Mouse (Mus musculus): ENCODE measurements around the gene Plg. TPM values are rescaled to one million over a fixed set of nuclear protein-coding genes. Genes with fewer than 3 reads are reported as not detected.

Gene Plg
- polyA plus RNA-seq, 1 experiment from 2014 or later, result 1.0 TPM

DNA sequence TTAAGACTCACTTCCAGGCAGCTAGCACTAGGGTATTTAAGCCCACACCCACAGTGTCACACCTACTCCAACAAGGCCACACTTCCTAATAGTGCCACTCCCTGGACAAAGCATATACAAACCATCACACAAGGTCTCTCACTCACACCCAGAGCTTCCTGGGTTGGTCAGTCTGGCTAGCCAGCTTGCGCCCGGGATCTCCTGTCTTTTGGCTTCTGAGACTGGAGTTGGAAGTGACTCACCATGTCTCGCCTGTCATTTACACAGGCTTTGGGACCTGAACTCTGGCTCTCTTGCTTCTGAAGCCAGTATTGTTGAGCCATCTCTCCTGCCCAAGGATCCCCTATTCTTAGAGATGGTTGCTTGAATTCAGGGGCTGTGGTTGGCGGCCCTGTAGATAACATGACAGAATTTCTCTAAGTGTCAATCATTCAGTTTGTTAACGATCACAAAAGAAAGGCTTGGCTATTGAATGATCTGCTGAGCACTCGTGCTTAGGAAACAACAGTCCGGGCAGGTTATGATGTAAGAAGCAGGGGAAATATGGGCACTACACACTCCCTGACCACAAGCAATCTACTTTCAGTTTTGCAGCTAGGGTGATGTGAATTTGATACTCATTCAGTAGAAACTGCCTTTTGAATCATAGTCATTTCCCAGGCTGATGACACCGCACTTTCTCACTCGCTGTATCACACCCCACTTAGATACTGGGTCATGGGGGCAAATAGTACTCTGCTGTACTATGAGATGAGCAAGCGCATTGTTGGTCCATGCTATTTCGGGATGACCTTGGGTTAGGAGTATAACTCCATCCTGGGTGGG, 14.6 kb upstream of the Plg start:
- H3K9ac ChIP-seq (replicated peaks; ENCODE audit: low read length), result no peak overlapping the region
- WGBS, result 89% methylated on average over 11 of the region's 11 CpGs
- no peak overlapping the region for H3K4me2 ChIP-seq (replicated peaks; ENCODE audit: low read depth, low read length)
- no peak for ATAC-seq (ENCODE audit: low FRiP score, low TSS enrichment)
- H3K9me3 ChIP-seq (ENCODE audit: low read length), result no peaks in the 10 kb centered on the region
- H3K4me1 ChIP-seq (ENCODE audit: insufficient read depth, low read length), result no peaks in the 10 kb centered on the region
- H3K27ac ChIP-seq (ENCODE audit: low read length), result no peak overlapping the region
- H3K36me3 ChIP-seq (ENCODE audit: insufficient read depth, low read length), result no peaks in the 10 kb centered on the region
- H3K27me3 ChIP-seq (ENCODE audit: insufficient read depth, low read length), result no peaks in the 10 kb centered on the region
- H3K4me3 ChIP-seq (ENCODE audit: low read length), result no peak overlapping the region

DNA sequence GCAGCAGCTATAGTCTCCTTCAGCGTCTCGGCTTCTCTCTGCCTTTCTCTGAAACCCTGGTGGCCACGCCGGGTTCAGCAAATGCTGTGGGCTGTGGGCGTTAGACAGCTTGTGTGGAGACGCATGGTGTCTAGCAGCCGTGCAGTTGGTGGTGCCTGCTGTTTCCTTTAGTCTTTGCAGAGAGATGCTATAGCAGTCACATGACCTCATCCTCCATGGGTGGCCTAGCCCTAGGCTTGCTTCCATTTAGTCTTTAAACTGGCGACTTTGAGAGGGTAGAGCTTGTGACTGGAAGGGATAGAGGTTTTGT, 14.0 kb upstream of the Plg start:
- WGBS, result 65% methylated on average over 8 of the region's 8 CpGs

DNA sequence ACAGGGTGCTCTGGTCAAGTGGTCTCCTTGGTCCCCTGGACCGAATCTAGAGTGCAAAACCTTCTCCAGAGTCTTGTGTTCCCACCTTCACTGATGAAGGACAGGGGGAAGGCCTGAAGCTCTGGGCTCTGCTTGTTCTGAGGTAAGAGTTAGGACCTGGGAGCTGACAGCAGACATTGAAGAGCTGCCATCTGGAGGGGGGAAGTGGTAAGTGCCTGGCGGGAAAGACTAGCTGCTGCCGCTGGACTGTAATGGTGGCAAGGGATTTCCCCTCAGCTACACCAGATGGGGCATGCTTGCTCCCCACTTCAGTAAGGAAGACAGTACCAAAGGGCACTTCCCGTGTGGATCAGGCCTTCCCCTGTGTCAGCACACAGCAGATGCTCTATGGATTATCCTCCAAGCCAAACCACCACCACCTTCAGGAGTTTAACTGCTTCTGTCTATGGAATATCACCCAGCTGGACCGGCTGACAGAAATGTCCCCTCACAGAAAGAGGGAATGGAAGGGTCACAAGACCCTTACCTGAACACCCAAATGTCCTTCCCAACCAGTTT, 11.0 kb upstream of the Plg start:
- no peak overlapping the region for H3K27ac ChIP-seq (ENCODE audit: low read length)
- no peak overlapping the region for H3K9ac ChIP-seq (replicated peaks; ENCODE audit: low read length)
- H3K4me1 ChIP-seq (ENCODE audit: insufficient read depth, low read length), result peaks cover 6% of the 10 kb centered on the region; the same call in 1 of the 2 replicates
- no peak overlapping the region for H3K4me2 ChIP-seq (replicated peaks; ENCODE audit: low read depth, low read length)
- ATAC-seq (ENCODE audit: low FRiP score, low TSS enrichment), result peak; percentile 58
- WGBS, result 33% methylated on average over 5 of the region's 5 CpGs
- no peaks in the 10 kb centered on the region for H3K9me3 ChIP-seq (ENCODE audit: low read length)
- H3K4me3 ChIP-seq (ENCODE audit: low read length), result no peak overlapping the region
- H3K36me3 ChIP-seq (ENCODE audit: insufficient read depth, low read length), result no peaks in the 10 kb centered on the region
- no peaks in the 10 kb centered on the region for H3K27me3 ChIP-seq (ENCODE audit: insufficient read depth, low read length)

More for the DNA sequence above, 14.0 kb upstream of the Plg start:
- Histone ChIP-seq H3K27me3 (ENCODE audit: insufficient read depth, low read length) (no peaks in the 10 kb centered on the region), H3K9me3 (ENCODE audit: low read length) (no peaks in the 10 kb centered on the region), H3K27ac (ENCODE audit: low read length) (no peak overlapping the region), H3K4me3 (ENCODE audit: low read length) (no peak overlapping the region), H3K36me3 (ENCODE audit: insufficient read depth, low read length) (no peaks in the 10 kb centered on the region), H3K4me1 (ENCODE audit: insufficient read depth, low read length) (no peaks in the 10 kb centered on the region), H3K9ac (replicated peaks; ENCODE audit: low read length) (no peak overlapping the region), H3K4me2 (replicated peaks; ENCODE audit: low read depth, low read length) (no peak overlapping the region)
- ATAC-seq (ENCODE audit: low FRiP score, low TSS enrichment), result no peak

DNA sequence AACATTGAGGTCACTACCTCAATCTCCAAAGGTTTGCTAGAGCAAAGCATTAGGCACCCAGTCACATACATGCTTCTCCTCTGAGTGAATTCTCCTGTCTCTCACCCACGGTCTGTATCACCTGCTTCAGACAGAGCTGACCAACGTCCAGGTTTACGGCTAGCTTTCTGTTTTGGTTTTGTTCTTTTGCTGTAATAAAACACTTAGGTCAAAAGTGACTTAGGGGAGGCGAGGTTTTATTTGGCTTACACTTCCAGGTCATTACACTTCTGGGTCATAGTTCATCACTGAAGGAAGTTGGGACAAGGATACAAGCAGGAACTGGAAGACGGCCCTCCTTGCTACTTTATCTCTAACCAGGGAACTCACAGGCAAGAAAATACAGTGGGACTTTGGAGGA, 9.0 kb upstream of the Plg start:
- H3K9ac ChIP-seq (replicated peaks; ENCODE audit: low read length), result no peak overlapping the region
- H3K4me3 ChIP-seq (ENCODE audit: low read length), result no peak overlapping the region
- WGBS, result 21% methylated on average over 5 of the region's 5 CpGs
- H3K9me3 ChIP-seq (ENCODE audit: low read length), result no peaks in the 10 kb centered on the region
- no peak overlapping the region for H3K27ac ChIP-seq (ENCODE audit: low read length)
- peaks cover 6% of the 10 kb centered on the region; the same call in 1 of the 2 replicates for H3K4me1 ChIP-seq (ENCODE audit: insufficient read depth, low read length)
- no peaks in the 10 kb centered on the region for H3K27me3 ChIP-seq (ENCODE audit: insufficient read depth, low read length)
- no peak overlapping the region for H3K4me2 ChIP-seq (replicated peaks; ENCODE audit: low read depth, low read length)
- H3K36me3 ChIP-seq (ENCODE audit: insufficient read depth, low read length), result no peaks in the 10 kb centered on the region
- ATAC-seq (ENCODE audit: low FRiP score, low TSS enrichment), result no peak

DNA sequence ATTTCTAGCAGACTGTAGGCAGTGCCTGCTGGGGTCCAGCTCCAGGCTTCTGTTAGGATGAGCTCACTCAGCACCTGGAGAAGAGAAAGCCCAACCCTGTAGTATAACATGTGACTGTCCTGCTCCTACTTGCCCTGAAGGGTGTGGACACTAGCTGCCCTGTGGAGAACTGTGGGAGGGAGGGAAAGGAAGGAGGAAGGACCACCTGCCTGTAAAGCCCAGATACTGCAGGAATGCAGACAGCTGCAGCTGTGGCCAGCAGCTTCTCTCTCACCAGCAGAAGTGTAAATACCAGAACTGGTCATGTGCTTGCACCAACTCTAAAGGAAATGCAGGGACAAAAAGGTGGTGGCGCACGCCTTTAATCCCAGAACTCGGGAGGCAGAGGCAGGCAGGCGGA, 8.1 kb upstream of the Plg start:
- H3K4me2 ChIP-seq (replicated peaks; ENCODE audit: low read depth, low read length), result no peak overlapping the region
- H3K36me3 ChIP-seq (ENCODE audit: insufficient read depth, low read length), result no peaks in the 10 kb centered on the region
- ATAC-seq (ENCODE audit: low FRiP score, low TSS enrichment), result no peak
- peaks cover 6% of the 10 kb centered on the region; the same call in 1 of the 2 replicates for H3K4me1 ChIP-seq (ENCODE audit: insufficient read depth, low read length)
- no peaks in the 10 kb centered on the region for H3K9me3 ChIP-seq (ENCODE audit: low read length)
- H3K27me3 ChIP-seq (ENCODE audit: insufficient read depth, low read length), result no peaks in the 10 kb centered on the region
- 86% methylated on average over 4 of the region's 4 CpGs for WGBS
- no peak overlapping the region for H3K4me3 ChIP-seq (ENCODE audit: low read length)
- H3K9ac ChIP-seq (replicated peaks; ENCODE audit: low read length), result no peak overlapping the region
- H3K27ac ChIP-seq (ENCODE audit: low read length), result no peak overlapping the region

DNA sequence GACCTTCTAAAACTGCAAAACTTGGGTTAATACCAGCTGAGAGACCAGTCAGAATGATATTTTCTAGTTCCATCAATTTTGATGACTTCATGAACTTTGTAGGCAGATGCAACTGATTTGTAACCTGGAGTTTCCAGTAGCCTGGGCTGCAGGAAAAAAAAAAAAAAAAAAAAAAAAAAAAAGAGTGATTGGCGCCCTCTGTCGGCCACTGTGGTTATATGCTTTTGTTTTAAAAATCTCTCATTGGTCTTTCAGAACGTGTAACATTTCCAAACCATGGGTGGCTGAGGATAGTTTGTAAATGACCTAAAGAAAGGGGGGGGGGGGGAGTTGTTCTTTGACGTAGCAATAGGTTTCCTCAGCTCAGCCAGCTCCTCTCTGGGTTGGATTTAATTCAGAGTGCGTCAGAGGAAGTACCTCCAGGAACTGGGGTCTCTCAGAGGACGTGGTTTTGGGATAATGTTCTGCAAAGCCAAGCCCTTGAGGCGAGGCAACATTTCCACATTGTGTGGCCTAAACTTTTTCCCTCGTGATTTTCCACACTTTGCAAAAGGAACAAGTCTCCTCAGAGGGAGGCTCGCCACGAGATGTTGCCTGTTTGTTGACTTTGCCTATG, 7.0 kb upstream of the Plg start:
- H3K4me2 ChIP-seq (replicated peaks; ENCODE audit: low read depth, low read length), result peak overlapping the region; percentile 45
- no peaks in the 10 kb centered on the region for H3K36me3 ChIP-seq (ENCODE audit: insufficient read depth, low read length)
- no peak overlapping the region for H3K27ac ChIP-seq (ENCODE audit: low read length)
- no peak overlapping the region for H3K9ac ChIP-seq (replicated peaks; ENCODE audit: low read length)
- H3K4me3 ChIP-seq (ENCODE audit: low read length), result no peak overlapping the region; the same call in 1 of the 2 replicates
- H3K4me1 ChIP-seq (ENCODE audit: insufficient read depth, low read length), result peaks cover 6% of the 10 kb centered on the region; the same call in 1 of the 2 replicates
- no peaks in the 10 kb centered on the region for H3K9me3 ChIP-seq (ENCODE audit: low read length)
- 37% methylated on average over 10 of the region's 10 CpGs for WGBS
- H3K27me3 ChIP-seq (ENCODE audit: insufficient read depth, low read length), result no peaks in the 10 kb centered on the region
- ATAC-seq (ENCODE audit: low FRiP score, low TSS enrichment), result no peak

DNA sequence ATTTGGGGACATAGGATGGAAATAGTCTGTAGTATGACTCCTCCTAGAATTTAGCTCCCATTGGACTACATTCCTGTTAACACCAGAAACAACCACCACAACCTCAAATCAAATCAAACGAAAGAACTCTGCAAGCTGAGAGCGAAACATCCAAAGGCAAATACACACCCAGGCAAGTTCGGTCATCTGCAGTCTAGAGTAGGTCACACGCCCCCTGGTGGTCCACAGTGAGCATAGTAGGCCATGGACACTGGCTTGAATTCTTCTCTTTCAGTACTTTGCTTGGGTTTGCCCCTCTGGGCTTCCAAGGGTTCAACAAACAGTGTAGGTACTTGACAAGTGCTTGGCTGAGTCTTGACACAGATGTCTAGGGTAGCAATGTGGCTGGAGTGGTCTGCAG, 6.4 kb upstream of the Plg start:
- ATAC-seq (ENCODE audit: low FRiP score, low TSS enrichment), result 0 out of 2 replicates have a peak, but pooled peaks have one; percentile 44
- H3K36me3 ChIP-seq (ENCODE audit: insufficient read depth, low read length), result no peaks in the 10 kb centered on the region
- peak overlapping the region; percentile 45 for H3K4me2 ChIP-seq (replicated peaks; ENCODE audit: low read depth, low read length)

DNA sequence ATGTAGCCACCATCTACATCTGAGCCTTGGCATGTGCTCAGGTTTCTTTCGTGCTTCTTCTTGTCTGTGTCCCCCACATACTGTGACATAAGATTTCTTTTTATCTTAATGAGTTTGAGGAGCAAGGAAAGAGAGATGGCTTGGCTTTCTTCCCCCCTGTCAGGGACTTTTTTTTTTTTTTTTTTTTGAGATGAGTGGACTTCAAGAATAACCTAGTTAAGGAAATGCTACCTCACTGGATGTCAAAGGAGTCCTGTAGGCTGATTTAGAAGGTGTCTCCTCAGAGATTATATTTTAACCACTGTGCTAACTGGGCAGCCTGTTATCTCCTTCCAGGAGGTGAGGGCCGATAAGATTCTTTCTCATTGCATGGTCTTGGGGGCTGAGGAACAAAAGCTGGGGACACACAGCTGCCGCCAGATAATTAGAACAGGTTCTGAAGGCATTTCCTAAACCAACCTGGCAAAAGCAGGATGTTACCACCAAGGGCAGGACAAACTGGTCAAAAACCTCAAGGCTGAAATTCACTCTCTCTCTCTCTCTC, 4.7 kb upstream of the Plg start:
- no peak overlapping the region for H3K4me3 ChIP-seq (ENCODE audit: low read length)
- no peak overlapping the region for H3K4me2 ChIP-seq (replicated peaks; ENCODE audit: low read depth, low read length)
- no peak overlapping the region for H3K9ac ChIP-seq (replicated peaks; ENCODE audit: low read length)
- no peaks in the 10 kb centered on the region for H3K27me3 ChIP-seq (ENCODE audit: insufficient read depth, low read length)
- H3K36me3 ChIP-seq (ENCODE audit: insufficient read depth, low read length), result no peaks in the 10 kb centered on the region
- H3K4me1 ChIP-seq (ENCODE audit: insufficient read depth, low read length), result peaks cover 6% of the 10 kb centered on the region; the same call in 1 of the 2 replicates
- H3K9me3 ChIP-seq (ENCODE audit: low read length), result no peaks in the 10 kb centered on the region
- H3K27ac ChIP-seq (ENCODE audit: low read length), result no peak overlapping the region
- ATAC-seq (ENCODE audit: low FRiP score, low TSS enrichment), result no peak
- WGBS, result 72% methylated on average over 3 of the region's 3 CpGs

More for the DNA sequence above, 6.4 kb upstream of the Plg start:
- no peak overlapping the region for H3K9ac ChIP-seq (replicated peaks; ENCODE audit: low read length)
- H3K4me3 ChIP-seq (ENCODE audit: low read length), result no peak overlapping the region; the same call in 1 of the 2 replicates
- peaks cover 6% of the 10 kb centered on the region; the same call in 1 of the 2 replicates for H3K4me1 ChIP-seq (ENCODE audit: insufficient read depth, low read length)
- H3K27me3 ChIP-seq (ENCODE audit: insufficient read depth, low read length), result no peaks in the 10 kb centered on the region
- WGBS, result 20% methylated on average over 4 of the region's 4 CpGs
- no peak overlapping the region for H3K27ac ChIP-seq (ENCODE audit: low read length)
- H3K9me3 ChIP-seq (ENCODE audit: low read length), result no peaks in the 10 kb centered on the region

DNA sequence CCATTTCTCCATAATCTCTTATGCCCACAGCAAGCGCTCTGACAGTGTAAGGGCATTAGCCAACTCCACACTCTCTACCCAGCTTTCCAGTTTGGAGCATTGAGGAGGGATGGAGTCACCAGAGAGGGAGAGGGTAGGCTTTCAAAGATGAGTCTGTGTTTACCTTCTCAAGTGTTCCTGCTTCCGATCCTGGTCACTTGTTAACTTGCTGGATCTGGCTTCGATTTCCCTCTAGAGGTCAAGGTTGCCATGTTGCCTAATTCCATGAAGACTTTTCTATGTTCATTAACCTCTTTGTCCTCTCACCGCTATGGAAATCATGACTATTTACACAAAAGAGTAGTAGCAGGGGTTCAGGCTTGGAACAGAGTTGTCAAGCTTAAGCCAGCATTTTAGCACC, 1.9 kb downstream of the Plg start:
- Histone ChIP-seq H3K36me3 (ENCODE audit: insufficient read depth, low read length) (no peaks in the 10 kb centered on the region), H3K9me3 (ENCODE audit: low read length) (no peaks in the 10 kb centered on the region), H3K9ac (replicated peaks; ENCODE audit: low read length) (no peak overlapping the region), H3K4me2 (replicated peaks; ENCODE audit: low read depth, low read length) (no peak overlapping the region), H3K4me3 (ENCODE audit: low read length) (no peak overlapping the region), H3K27me3 (ENCODE audit: insufficient read depth, low read length) (no peaks in the 10 kb centered on the region), H3K4me1 (ENCODE audit: insufficient read depth, low read length) (no peaks in the 10 kb centered on the region), H3K27ac (ENCODE audit: low read length) (no peak overlapping the region)
- ATAC-seq (ENCODE audit: low FRiP score, low TSS enrichment), result no peak
- WGBS, result 83% methylated on average over 4 of the region's 4 CpGs
